Mouse (Mus musculus): ENCODE data around the gene Ganab. TPM values are rescaled to one million over a fixed set of nuclear protein-coding genes. Genes with fewer than 3 reads are reported as not detected.

Ganab gene
- polyA plus RNA-seq (2014; fragmentation: Illumina TruSeq; extraction: RNeasy Lipid Tissue Mini Kit (QIAGEN cat#74804); ENCODE audit: low read depth, low replicate concordance), result 30.6 TPM

DNA sequence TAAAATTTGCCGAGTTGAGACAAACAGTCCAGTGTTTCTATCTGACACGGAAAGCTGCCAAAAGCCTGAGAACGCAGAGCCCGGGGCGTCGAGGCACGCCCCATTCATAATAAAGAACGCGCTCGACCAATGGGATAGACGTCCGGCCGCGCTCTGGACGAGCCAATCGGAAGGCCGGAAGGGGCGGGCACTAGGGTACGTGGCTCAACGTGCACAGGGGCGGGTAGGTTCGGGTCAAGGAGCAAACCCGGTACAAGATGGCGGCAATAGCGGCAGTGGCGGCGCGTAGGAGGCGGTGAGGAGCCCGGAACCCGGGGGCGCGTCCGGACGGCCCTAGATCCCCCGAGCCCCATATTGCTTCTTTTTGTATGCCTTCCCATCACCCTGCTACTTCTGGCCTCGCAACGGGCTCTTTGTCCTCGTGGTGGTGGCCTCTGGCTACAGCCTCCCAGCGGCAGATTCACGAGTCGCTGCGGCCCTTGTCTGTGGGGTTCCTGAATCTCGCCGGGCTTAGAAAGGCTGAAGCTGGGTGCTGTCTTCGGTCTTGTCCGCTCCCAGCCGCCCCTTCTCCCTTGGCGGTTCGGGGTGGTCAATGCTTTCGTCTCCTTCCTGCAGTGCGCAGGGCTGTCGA is at the start of gene Ganab:
Gene Ganab (plus strand): TSS at position 207 of the 631 bp plus-strand sequence.

DNA sequence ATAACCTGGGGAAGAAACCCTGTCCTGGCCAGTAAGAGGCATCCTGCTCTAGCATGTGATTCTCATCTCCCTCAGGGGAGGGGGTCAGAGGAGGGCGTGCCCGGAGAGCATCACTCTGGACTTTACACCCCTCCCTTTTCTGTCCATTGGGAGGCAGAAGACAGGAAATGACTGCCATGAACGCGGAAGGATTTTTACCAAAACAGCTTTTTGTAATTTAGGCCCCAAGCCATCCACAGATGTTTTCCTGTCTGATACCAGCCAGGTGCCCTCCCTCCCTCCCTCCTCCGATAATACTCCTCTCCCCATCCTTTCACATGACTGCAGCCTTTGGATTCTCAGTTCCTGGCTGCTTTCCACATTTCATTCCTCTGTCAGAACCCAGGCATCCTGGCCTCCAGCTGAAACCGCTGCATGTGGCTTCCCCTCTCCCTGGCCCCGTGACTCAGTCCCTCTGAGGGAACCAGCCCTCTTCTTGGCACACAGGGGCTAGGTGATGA is 47.4 kb upstream of the Ganab start, which contains the start of gene Lrrn4cl:
Gene Lrrn4cl (plus strand): TSS at position 367 of the 500 bp plus-strand sequence.

DNA sequence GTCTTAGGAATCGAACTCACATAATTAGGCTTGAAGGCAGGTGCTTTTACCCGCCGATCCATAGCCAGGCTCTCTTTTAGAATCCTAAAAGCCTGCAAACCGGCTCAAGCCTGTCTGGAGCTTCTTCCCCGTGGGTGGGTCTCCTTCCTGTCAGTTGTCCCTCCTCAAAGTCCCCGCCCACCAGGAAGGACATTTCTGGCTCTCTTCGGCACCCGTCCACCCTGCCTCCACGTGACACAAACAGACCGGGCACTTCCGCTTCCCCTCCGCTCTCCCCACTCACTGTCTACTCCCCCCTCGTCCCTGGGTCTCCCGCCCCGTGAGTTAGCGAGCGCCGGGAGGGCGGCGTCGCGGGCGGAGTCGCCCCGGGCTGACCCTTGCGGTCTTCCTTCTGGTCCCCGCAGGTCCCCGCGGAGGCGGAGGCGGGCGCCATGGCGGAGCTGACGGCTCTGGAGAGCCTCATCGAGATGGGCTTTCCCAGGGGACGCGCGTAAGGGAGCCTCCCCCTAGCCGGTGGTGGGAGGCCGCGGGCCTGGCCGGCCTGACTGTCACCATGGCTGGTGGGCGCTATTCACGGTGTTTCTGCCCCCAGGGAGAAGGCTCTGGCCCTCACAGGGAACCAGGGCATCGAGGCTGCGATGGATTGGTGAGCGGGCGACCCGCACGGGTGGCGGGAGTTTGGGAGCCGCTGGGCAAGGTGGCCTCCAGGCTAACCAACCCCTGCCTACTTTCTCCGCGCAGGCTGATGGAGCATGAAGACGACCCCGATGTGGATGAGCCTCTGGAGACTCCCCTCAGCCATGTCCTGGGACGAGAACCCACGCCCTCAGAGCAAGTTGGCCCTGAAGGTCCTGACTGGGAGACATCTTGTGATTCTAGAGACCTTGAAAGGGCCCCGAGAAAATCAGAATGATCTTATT is 26.3 kb upstream of the Ganab start, which contains the start of gene Ubxn1:
Gene Ubxn1 (plus strand): TSS at position 230 of the 920 bp plus-strand sequence.

DNA sequence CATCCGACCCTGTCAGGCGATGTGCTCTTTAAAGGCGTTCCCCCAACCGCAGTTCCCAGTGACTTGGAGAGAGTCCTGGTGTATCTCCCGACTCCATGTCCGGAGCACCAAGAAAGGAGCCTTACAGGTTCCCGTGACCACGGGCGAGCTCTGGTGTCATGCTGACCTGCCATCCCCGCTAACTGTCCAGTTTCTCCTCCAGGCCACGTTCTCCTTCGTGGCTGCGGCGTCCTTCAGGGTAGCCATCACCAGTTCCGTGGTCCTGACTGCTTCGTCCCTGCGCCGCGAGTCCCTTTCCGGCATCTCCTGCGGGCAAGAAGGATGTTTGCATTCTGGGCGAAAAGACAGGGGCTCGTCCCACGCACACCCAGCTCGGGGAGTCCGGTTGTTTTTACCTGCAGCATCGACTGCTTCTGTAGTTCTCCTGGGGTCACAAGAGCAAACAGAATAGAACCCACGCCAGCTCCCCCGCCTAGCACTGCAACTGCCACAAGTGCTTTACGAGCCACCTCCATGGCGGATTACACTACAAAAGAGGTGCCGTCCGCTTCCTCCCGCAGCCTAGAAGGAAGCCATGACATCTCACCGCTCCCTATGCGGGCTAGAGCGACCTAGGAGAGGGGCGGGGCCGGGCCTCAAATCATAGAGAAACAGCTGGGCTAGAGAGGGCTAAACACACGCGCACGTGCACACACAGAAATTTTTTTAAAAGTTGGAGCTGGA is 17.4 kb upstream of the Ganab start, which contains the start of gene Uqcc3:
Gene Uqcc3 (minus strand): TSS at position 613 of the 723 bp plus-strand sequence.

DNA sequence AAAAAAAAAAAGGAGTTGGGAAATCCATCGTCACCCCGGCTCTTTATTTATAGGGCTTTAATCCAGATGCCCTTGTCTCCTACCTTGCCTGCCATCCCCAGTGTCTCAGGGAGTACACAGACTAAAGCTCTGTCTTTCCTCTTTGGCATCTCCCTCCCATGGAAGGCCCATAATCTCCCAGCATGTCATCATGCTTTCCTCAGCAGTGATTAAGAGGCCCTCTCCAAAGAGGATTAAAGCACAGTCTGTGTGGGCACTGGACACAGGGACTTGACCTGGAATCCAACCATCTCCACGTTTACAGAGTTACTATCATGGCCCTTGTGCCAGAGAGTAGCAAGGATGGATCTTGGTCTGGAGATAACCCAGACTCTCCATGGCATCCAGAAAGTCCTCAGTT is 14.3 kb upstream of the Ganab start, which contains the start of the genes Lbhd1 and Gm49403:
Gene Lbhd1 (plus strand): TSS at position 117 of the 400 bp plus-strand sequence.
Gene Gm49403 (plus strand): TSS at position 315 of the 400 bp plus-strand sequence.

DNA sequence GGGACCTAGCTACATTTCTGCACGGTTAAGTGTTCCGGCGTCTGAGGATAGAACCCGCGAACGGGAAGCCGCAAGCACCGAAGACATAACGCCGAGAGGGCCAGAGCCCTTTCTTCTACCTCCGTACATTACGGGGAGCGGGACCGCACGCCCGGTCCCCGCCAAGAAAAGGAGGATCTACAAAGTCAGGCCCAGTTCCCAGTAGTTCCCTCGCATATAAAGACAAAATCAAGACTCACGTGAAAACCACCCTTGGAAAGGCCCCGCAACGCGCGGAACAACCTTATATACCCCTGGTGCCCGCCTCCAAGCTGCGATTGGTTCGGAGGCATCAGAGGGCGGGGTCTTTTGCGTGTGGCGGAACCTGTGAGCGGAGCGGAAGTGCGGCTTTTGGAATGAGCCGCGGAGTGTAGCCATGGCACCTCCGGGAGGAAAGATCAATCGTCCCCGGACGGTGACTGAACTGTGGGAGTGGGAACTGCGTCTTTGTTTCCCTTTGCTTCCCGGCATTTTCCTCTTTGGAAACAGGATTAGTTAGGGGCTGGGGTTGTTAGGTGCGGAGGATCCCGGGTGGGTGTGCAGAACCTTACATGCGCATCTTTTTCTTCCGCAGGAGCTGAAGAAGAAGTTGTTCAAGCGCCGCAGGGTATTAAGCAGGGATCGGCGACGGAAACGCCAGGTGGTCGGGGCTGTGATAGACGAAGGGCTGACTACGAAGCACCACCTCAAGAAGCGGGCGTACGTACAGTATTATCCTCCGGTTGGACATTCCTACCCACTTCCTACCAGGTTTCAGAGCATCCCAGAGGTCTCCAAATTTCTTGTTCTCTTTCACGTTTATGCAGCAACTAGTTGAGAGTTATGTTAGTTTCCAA is 9.1 kb upstream of the Ganab start, which contains the start of the genes 1810009A15Rik and Gm49416:
Gene 1810009A15Rik (plus strand): TSS at position 343 of the 875 bp plus-strand sequence.
Gene Gm49416 (plus strand): TSS at position 416 of the 875 bp plus-strand sequence.

DNA sequence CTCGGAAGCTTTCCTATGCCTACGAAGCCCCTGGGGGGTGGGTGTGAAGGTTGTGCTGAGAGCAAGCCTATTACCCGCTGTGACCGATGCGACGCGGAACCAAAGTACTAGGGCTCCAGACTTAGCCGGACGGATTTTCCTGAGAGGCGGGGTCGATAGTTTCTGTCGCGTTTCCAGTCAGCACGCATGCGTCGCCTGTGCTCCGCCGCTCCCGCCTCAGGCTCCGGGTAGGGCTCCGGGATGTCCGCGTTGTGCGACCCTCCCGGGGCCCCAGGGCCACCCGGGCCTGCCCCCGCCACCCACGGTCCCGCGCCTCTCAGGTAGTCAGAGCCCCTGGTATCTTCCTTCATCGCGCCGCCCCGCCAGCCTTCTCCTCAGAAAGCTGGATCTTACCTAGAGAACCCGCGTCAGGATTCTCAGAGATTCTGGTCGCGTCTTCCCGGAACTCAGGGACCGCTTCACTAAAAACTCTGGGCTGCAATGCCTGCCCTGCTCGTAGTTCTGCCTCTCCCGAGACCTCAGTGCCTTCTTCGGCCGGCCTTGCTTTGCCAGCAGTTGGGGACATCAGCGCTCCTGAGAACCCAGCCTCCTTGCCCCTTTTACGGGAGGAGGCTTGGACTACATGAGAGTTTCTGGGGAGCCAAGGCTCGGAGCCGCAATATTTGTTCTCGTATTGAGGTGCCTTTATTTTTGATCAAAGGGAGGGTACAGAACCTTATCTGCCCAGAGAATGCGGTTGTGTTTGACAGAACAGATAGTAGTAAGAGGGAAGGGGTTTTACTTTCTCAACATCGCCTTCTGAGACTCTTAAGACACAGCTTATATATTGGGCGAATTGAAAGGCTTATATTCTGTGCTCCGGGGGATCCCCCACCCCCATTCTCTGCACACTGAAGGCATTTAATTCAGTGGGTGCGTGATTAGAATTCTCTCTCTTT is 4.8 kb upstream of the Ganab start, which contains the start of gene Ints5:
Gene Ints5 (plus strand): TSS at position 177 of the 938 bp plus-strand sequence.

DNA sequence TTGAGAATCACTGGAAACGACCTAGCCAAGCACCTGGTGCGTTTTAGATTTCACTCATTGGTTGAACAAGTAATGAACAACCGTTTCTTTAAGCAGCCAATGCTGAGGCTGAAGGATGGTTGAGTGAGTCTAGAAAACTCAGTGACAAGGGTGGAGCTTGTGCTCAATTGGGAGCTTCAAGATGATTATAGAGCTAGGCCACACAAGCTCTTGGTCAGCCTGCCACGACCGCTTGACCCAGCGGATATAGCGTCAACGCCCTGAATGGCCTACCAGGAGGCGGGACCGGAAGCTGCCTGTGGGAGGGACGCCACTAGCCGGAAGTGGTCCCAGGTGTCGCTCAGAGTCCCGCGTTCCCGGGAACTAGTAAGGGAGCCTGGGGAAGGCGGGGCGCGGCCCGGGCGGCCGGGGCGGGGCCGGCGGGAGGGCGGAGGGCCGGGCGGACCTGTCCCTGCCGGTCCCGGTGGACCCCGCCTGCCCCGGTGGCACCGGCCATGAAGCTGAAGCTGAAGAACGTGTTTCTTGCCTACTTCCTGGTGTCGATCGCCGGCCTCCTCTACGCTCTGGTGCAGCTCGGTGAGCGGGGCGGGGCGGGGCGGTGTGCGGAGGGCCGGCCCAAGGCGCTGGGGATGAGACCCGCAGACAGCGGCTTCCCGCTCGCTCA is 22.3 kb downstream of the Ganab start, which contains the start of gene B3gat3:
Gene B3gat3 (plus strand): TSS at position 302 of the 664 bp plus-strand sequence.

DNA sequence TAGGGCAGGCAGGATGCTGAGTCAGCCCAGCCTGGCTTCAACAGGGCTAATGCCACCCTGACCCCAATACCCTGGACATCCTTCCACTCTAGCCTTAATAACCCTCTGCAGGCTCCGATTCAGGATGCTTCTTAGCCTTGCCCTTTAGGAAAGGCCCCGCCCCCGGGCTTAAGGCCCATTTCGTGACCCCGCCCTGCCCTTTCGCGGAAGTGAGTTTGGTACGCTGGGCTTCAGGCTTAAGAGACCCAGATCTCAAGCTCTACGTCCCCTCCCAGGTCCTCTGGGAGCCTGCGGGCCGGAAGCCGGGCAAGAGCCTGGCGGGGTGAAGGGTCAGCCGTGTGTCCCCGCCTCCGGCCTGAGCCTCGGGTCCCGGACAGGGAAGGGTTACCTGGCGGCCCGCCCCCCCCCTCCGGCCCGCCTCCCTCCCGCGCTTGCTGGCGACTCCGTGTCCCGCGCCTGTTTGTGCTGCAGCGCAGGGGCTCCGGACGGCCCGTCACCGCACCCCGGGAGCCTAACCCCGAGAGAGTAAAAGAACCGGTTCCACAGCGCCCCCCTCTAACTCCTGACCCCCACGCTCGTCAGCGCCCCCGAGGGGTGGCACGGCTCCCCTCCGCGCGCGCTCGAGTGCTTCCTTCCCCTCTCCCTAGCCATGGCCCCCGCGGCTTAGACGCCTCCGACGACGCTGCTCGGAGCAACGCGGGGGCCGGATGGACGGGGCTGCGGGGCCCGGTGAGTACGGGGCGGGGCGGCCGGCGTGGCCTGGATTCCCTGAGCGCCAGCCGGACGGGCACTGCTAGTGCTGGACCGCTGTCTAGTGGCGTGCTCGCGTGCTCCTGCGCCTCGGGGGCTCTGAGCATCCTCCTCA is 31.6 kb downstream of the Ganab start, which contains the start of the genes Rom1 and Eml3:
Gene Rom1 (minus strand): TSS at position 133 of the 865 bp plus-strand sequence.
Gene Eml3 (plus strand): TSS at position 329 of the 865 bp plus-strand sequence.

DNA sequence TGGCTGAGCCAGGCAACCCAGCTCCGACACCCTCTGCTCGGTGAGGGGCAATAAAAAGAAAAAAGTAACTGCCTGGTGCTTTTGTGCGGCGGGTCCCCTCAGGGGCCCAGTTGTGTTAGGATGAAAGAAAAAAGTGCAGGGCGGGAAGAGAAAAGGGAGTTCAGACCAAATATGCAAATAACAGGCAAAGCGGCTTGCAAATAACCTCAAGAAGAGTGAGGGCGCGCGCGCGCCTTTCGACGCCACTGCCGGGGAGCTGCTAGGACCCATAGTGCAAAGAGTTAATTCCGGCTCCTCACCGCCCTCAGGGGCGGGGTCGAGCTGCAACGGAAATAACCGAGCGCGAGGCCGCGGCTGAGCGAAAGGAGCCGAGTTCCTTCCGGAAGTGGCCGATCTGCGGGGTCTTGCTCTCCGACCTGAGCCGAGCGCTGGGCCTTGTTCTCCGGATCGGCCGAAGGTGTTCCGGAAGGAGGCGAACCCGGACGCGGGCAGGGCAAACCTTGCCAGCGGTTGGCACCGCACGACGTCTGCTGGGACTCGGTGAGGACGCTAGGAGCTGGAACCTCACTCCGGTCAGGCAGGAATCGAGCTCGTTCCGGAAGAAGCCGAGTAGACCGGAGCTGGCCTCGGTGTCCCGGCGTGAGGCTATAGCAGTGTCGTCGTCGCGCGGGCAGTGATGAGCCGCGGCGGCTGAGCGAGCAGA is 43.8 kb downstream of the Ganab start, which contains the start of gene Mta2:
Gene Mta2 (plus strand): TSS at position 361 of the 703 bp plus-strand sequence.

DNA sequence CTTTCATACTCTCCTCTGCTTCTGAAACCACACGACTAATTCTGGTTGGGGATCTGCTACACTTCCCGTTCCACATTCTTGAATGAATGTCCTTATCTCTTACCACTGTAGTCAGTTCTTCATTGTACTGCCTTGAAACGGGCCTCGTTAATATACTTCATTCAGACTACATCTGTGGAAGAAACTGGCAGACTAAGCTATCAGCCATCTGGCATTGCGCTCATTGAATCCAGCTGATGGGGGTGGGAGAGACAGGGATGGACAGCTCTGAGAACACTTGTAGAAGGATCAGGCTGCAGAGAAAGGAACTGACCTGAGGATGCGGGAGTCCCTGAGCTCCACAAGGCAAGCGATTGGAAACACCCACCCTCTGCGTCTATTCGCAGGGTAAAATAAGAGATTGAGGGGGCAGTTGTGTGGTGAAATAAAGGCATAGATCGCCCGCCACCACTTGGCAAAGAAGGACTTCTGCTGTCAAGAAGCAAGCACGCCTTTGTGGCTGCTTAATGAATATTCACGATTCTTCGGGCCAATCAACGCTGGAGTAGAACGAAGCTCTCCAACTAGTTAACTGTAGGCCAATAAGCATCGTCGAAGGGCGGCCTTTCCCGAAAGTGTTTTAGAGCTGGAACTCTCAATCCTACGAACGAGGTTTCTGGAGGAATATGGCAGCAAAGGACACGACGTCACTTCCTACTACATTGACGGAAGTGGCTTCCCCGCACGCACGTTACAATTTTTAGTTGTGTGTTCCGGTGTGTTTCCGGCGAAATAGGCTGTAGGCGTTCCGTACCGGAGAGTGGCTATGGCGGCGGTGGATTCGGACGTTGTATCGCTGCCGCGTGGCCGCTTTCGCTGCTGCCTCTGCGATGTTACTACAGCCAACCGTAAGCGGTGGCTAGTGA is 55.5 kb downstream of the Ganab start, which contains the start of gene Tut1:
Gene Tut1 (plus strand): TSS at position 713 of the 905 bp plus-strand sequence.

